Mouse (Mus musculus) kidney, postnatal 36 days (tissue): ENCODE data around the gene H2-M10.6.

Experiments used
- DNase-seq, 2 experiments: peaks; one replicate each; pipeline ENCODE4 v3.0.0; 2021 to 2022; ENCODE audit warnings: mixed read lengths in 2 of 2

H2-M10.6 gene

GRCm38 (mm10) chr17:36843696-36844095 lies 31.7 kb downstream of the H2-M10.6 start:
- DNase-seq = no peak

GRCm38 (mm10) chr17:36844286-36844719 lies 32.3 kb downstream of the H2-M10.6 start:
- DNase-seq = peak in 1 of 2 experiments; percentile 34

DNA sequence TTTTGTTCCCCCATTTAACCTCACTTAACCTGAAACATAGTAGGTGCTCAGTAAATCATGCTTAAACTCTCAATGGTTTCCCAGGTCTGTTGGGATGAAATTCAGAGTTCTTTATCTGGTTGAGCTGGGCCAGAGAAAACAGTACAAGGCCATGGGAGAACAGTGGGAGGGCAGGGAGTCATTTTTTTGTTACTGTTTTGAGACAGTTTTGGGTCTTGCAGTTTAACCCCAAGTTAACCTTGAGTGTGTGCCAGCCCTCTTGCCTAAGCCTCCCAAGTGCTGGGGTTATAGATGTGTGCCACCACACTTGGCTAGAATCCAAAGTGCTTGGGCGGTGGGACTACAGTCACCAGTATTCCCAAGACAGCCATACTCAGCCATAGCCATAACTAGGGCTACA lies 32.8 kb downstream of the H2-M10.6 start:
- no peak for DNase-seq

DNA sequence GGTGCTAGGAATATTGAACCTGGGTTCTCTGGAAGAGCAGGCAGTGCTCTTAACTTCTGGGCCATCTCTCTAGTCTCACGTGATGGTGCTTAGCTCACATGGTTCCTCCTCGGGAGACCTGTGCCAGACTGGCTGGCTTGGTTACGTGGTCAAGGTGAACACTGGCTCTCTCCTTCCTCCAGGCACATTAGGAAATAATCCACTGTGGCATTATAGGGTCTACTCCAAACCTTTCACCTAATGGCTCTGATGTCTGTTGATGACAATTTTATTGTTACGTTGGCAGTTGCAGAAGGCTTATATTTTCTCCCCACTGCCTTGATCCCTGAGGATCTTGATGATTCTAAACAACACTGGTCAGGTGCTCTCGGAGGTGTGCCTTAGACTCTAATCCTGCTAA lies 36.9 kb downstream of the H2-M10.6 start:
- no peak for DNase-seq

DNA sequence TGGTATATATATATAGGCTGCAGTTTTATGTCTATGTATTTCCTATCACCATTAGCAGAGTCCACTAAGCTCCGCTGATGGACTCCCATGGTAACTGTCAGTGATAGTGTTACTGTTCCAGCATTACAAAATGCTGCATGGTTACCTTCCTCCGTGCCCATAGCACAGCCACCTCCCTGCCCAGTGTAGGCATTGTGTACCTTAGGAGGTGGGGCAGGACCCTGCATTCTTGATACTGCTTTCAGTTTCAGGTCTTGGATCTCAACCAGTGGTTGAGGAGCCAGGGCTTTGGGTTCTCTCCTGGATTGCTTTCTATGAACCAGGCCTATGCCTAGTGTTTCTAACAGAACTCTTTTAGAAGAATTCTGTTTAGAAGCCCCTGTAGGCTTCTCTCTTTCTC lies 38.0 kb downstream of the H2-M10.6 start:
- no peak for DNase-seq

DNA sequence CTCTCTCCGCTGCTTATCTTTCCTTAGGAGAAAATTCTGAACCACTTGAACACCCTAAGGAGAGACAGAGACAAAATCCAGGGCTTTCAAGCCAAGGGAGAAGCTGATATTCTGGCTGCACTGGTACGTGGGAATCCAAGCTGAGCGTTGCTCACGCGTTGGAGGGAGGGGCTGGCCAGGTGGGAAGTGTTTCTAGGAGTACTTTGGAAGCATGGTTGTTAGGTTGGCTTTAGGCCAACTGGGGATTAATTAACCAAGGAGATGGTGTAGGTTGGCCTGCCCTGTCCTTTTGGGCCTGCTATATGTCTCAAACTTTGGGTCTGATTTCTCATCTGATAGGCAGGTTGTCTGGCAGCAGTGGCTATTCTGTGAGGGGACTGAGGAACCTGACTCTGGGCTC lies 39.2 kb downstream of the H2-M10.6 start:
- DNase-seq = no peak

GRCm38 (mm10) chr17:36851627-36852026 lies 39.7 kb downstream of the H2-M10.6 start:
- no peak for DNase-seq

GRCm38 (mm10) chr17:36855484-36855883 lies 43.5 kb downstream of the H2-M10.6 start:
- DNase-seq = no peak

DNA sequence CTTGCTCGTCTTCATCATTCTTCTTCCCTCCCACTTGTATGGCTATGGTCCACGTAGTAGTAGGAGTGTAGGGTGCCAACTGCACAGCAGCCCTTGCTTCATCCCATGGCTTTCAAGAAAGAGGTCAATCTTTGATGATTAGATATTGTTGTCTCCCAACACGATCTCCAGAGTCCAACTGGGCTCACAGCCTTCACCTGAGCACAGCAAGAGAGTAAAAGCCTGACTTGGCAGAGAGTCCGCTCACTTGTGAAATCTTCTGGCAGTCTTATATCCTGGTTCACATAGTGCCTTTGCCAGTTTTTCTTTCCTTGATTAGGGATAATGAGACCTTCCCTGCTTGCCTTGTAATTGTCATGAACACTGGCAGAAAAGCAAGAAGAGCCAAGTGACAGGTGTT lies 44.3 kb downstream of the H2-M10.6 start:
- no peak for DNase-seq

GRCm38 (mm10) chr17:36858181-36858580 lies 46.2 kb downstream of the H2-M10.6 start:
- DNase-seq = no peak

- DNase-seq = no peak
Observed at GRCm38 (mm10) chr17:36861680-36862079, 49.7 kb downstream of the H2-M10.6 start.
